Mouse (Mus musculus) granulocyte monocyte progenitor cell, adult 5-6 weeks (primary cell): ENCODE results near the gene Afm. TPM values are rescaled to one million over a fixed set of nuclear protein-coding genes. Genes with fewer than 3 reads are reported as not detected.

ENCODE experiments used
- ATAC-seq: replicated peaks from 2 replicates; pipeline ENCODE4 v1.8.0; 2016; ENCODE audit warnings: mild to moderate bottlenecking, moderate TSS enrichment, inconsistent platforms; ENCODE audit not compliant: poor library complexity, severe bottlenecking
- total RNA-seq, 2 experiments: library from RNA; stranded (forward) in 1 of 2; stranded (reverse) in 1 of 2; fragments of 200-712, 200-1000 nt in 1 of 2; fragments of >200 nt in 1 of 2; fragmentation: Nextera tagmentation in 1 of 2; gene quantifications; 2 replicates each; pipeline ENCODE4 v1.2.3; 2014 to 2017

The Afm gene
- total RNA-seq, 2 experiments from 2014 or later: not detected

DNA sequence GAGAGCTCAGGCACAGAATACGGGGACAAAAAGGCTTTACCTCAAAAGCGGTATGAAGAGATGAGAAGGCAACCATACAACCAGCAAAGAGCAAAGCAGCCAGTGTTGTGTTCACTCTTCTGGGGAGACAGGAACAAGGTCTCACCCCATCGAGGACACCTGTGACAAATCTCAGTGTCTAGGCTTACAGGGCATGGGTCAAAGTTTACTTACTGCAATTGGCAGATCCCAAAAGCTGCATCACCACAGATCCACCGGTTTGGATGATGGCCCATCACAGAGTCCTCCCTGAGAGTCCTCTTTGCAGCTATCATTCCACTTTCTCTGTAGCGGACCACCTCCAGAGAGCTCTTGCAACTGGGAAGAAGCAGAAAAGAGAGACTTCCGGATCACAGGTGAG lies 3.2 kb upstream of the Afm start:
- no peak for ATAC-seq

DNA sequence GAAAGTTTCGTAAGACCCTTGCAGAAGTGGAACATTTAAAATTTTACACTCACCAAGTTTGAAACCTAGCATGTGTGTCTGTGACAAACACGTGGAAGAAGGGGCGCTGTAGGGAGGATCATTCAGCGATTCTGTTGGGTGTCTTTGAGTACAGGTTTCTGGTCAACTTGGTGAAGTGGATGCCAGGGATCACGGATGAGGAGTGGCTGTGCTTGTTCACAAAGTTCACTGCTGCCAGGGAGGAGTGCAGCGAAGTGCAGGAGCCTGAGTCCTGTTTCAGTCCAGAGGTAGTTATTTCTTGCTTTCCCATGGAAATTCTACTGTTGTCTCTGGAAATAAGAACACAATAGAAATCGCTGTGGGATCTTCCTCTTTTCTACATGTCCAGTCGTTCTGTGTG lies 32.5 kb downstream of the Afm start:
- no peak for ATAC-seq

DNA sequence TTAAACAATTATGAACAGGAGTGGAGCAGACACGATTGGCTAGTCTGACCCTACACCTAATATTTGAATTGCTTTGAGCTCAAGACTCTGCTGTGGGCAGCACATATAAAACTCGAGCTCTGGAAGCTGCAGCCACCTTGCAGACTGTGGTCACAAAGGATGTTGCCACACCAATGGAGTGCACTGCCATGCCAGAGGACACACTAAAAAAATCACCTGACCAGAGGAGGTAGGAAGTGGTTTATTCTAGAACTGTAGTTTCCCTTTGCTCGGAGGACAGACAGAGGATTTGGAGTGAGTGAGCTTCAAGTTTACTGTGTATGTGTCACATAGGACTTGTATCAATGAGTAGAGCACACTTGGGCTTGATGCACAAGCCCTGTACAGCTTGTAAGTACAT lies 37.3 kb downstream of the Afm start:
- ATAC-seq: peak; percentile 53

DNA sequence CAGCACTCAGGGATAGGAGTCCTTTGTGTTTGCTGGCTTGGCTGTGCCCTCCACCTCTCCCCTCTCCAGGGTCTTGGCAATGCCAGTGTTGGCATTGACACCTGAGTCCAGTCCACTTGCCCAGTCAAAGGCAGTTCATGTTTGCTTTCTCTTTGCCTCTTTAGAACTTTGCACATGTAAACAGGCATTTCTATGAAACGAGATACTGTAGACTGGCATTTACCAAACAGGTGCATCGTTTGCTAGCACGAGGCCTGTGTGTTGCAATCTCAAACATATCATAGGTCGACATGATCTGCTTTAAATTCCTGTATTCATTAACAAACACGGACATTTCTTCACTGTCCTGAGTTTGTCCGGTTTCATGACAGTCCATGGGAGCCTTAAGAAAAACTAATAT lies 42.0 kb downstream of the Afm start, which contains the start of gene 5830473C10Rik:
5830473C10Rik (plus strand) TSS at position 365 of the 400 bp plus-strand sequence.
- ATAC-seq: no peak

DNA sequence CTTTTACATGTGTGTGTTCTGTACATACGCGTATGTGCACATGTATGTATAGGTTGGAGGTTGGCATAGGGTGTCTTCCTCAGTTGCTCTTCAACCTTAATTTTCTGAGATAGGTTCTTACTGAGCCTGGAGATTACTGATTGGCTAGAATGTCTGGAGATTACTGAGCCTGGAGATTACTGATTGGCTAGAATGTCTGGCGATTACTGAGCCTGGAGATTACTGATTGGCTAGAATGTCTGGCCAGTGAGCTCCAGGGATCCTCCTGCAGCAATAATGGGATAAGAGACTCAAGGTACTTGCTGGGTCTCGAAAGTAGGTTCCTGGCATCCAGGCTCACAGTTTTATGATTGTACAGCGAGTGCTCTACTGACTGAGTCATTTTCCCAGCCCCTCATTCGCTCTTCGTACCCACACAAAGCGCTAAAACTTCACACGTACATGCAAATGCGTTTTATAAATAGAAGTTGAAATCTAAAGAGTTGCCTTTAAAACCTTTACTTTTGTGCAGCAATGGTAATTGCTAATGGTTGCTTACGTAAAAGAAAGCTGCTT lies 43.1 kb downstream of the Afm start:
- ATAC-seq: no peak

DNA sequence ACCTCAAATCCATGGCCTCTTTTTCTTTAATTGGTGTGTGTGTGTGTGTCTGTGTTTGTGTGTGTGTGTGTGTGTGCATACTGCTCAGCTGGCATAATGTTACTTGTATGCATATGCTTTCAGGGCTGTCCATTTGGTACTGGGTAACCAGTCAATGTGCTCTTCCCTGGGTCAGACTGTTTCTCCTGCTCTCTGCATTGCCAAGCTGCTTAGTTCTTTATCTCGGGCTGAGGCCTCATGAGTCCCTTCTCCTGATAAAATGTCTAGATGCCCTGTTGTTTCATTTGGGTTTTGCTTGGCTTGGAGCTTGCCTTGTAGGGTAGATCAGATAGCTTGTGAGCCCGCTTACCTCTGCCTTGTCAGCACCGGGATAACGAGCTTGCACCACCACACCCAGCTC lies 44.1 kb downstream of the Afm start:
- no peak for ATAC-seq

DNA sequence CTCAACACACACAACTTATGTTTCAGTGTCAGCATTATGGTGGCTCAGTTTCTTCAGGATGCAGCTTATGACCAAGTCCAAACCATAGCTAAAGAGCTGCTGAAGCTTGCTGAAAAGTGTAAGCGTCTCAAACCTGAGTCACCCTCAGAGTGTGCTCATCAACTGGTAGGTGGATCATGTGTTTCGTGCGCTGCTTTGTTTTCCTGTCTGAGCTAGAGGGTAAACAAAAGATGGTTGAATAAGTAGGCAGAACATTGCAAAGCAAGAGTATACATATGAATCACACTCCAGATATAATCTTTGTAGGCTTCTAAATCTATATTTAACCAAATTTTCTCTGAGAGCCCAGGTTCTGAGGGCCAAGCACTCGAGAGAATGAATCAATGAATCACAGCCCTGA lies 45.4 kb downstream of the Afm start:
- no peak for ATAC-seq

DNA sequence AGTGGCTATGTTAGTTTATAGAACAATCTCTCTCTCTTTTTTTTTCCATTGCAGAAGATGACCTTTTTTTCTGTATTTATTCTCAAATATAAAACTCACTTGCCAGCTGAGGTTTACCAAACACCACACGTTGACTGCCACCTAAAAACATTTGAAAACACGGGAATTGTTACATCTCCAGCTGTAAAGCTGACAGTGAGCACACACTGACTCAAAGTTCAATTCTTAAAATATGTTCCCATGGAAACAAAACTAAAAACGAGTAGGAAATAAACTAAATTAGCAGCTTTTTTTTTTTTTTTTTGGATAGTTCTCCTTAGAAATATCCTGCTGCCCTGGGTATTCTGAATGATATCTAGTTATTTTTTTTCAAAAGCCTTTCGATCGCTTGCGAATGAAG lies 46.5 kb downstream of the Afm start:
- ATAC-seq: no peak

DNA sequence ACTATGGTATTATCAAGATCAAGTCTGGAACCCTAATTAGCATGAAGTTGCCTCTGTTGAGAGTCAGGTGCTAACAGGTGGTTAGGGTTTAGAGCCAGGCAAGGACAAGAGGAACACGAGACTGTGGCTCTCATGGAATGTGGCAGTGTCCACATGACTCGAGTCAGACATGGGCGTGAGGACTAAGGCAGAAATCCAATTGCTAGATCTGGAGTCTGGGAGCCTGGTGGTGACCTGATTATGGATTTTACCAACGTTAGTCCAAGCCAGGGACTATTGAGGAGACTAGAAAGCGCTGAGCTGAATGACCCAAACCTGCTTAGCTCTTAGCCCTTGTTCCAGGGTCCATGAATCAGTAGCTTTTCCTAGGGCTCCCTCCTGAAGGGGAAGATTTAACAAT lies 49.1 kb downstream of the Afm start:
- ATAC-seq: no peak

DNA sequence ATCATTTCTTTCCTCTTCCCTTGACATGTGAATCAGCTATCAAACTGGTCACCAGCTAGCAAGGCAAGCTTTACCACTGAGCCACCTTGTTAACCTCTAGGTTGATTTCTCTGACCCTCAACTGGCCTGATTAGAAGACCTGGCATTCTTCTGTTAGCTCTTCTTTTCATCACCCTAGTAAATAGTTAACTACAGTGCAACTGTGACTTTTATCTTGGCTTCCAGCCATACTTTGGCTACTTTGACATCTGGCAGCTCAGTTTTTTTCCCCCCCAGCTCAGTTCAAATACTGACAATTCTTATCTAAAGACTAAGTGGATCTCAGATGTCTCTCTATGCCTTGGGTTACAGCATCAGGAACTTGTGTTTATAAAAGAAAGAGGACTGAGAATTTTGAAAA lies 49.6 kb downstream of the Afm start:
- ATAC-seq: no peak

DNA sequence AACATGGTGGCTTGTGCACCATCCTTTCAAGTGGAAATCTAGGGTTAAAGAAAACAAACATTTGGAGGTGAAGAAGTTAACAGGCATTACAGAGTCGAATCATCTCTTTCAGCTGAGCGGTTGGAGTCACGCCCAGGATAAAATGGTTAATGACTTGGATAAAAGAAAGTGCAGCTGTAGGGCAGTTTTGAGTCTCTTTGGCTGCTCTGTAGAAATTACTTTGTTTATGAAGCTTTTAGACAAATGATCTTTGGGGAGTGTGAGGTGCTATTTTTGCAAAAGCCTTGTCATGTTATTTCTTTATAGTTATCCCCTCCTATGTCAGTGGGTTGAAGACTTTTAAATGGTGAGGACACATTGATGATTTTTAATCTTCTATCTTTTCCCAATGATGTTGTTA lies 52.5 kb downstream of the Afm start:
- ATAC-seq: no peak

DNA sequence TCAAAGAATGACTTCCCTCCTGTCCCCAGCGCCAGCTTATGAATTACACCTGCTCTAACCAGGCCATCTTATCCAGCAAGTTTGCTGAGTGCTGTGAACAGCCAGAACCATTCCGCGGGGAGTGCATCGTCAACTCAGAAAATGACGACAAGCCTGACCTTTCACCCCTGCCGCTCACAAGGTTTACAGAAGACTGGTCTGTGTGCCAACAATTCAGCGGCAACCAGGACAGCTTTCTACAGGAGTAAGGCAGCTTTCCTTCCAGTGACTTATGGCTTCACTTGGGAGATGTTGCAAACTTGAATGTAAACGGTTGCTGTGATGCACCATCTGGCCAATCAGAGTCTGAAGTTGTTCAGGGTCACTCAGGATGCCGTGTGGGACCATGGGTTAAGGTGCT lies 59.0 kb downstream of the Afm start:
- ATAC-seq: no peak

DNA sequence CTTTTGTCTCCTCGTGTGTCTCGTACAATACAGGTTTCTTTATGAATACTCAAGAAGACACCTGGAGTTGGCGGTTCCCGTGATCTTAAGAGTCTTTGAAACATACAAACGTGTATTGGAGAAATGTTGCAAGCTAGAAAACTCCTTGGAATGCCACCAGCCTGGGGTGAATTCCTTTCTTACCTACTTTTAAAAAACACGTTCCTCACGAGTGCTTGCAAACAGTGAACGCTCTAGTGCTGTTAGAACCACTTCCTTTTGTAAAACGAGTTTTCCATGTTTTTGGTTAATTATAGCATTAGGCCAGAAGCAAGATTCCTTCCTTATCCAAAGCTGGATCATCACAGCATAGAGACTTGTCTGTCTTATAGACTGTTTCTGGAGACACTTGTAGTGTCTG lies 60.8 kb downstream of the Afm start:
- ATAC-seq: no peak

DNA sequence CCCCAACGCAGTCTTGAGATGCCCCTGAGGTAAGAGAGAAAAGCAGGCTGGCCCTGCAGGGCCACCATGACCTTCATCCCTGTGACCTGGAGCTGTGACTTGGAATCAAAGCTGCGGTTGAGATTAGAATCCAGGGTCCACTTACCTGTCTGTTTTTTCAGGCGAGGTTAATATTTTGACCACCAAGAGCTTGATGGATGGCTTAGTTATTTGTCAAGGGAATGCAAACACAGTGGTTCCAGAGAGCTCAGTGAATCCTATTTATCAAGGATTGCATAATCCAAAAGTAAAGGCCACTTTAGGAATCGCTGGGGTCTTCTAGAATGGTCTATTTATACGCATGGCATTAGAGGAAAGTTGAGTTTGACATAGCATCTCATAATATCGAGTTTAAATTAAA lies 63.4 kb downstream of the Afm start:
- ATAC-seq: no peak

DNA sequence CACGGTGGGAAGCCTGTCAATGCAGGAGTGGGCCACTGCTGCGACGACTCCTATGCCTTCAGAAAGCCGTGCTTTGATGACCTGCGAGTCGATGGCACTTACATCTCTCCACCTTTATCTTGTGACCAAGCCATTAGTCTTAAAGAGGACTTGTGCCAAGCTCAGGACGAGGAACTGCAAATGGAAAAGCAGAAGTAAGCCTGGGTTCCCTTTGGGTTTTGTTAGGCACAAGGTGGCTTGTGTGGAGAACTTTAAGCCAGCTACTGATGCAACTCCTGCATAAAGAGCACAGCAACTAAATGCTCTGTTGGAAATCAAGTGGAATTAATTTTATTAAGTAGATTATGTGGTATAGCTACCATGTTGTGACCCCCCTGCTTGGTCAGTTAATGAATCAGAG lies 66.1 kb downstream of the Afm start:
- peak; percentile 62 for ATAC-seq

DNA sequence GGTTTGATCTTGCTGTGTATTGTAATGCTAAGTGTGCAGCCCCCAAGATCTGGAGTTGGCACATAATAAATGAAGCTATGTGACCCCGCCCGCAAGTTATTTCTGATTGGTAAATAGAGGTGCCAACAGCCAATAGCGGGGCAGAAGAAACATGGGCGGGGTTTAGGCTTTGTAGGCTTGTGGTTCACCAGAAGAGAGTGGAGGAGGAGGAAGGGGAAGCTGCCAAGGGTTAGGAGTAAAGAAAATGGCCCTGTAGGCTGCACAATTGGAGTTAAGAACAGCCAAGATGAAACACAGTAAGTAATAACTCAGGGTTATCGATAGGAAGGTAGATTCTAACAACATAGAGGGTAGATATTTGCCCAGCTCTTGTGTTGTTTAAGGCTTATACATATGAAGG lies 67.8 kb downstream of the Afm start:
- ATAC-seq: peak; percentile 52

DNA sequence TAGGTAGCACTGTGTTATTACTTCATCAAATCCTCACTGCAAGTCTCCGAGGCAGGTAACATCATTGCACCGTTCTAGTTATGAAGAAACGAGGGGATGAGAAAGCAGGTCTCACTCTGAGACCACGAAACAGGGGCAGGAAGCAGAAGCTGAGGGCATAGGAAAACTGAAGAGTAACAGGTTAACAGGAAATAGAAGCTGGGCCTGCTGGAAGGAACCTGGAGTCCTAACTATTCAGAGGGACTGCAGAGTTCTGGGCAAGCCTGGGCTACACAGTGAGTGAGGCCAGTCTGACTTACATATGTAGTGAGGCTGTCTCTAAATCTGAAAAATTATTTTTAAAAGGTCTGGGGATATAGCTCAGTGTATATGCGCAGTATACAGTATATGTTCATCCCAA lies 69.4 kb downstream of the Afm start:
- ATAC-seq: no peak

DNA sequence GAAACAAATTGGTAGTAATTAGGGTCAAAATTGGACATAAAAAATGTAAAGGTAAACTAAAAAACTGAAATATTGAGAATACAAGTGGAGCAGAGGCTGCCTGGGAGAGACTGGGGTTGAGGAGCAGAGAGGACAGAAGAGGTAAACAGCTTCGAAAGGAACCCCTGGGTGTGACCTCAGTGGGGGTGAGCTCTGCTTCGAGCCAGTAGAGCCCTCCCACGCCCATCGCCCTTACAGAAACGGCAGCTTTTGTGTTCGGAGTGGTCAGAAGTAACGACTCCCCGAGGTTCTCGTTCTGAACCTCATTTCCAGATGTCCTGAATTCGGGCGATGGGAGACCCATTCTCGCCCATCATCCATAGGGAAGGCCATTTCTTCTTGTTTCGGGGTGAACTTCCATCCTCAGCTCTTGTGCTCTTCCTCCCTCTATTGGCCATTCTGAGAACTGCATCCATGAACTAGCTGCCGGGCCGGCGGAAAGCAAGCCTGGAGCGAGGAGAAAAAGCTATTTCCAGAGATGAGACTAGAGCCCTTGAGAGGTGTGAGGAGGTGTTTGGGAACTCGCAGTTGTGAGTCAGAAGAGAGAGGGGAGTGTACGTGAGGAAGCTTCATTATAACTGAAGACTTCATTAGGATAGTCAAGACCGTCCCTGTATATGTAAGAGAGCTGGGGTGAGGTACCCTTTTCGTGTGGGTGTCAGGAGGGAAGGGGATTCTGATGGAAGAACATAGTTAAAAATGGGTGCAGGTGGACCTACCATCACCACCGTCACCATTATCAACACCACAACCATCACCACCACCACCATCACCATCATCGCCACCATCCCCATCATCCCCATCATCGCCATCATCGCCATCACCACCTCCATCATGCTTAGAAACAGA lies 70.2 kb downstream of the Afm start:
- ATAC-seq: peak; percentile 80

DNA sequence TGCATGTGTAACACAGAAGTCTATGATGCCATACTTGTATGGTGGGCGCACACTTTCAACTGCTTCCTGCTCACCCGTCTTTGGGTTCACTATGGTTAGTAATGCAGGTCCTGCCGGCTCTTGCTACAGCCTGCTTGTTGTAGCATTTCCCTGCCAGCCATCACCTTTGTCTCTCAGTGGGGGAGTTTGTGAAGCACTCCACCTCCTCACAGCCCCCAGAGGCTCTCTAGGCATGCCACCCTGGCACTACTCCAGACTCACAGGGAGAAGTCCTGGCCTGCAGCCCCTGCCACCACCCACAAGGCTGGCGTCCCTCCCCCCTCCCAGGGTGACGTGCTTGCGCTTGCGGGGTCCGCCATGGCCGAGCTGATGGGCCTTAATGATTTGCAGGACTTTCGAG lies 71.9 kb downstream of the Afm start:
- no peak for ATAC-seq

DNA sequence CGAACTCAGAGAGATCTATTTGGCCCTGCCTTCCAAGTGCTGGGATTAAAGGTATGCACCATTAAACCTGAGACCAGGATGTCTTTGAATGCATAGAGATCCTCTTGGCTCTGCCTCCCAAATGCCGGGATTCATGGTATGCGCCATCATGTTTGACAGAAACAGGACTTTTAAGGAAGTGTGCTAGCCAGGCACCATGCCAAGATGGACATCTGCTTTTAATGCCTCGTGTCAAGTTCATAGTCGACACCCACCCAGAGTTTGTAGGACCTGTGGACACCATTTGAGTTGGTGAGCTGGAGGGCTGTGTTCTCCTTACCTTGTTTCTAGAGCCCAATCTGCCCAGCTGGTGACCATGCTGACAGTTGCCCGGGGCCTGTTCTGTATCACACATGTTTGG lies 73.2 kb downstream of the Afm start:
- 0 out of 2 replicates have a peak, but pooled peaks have one; percentile 6 for ATAC-seq

DNA sequence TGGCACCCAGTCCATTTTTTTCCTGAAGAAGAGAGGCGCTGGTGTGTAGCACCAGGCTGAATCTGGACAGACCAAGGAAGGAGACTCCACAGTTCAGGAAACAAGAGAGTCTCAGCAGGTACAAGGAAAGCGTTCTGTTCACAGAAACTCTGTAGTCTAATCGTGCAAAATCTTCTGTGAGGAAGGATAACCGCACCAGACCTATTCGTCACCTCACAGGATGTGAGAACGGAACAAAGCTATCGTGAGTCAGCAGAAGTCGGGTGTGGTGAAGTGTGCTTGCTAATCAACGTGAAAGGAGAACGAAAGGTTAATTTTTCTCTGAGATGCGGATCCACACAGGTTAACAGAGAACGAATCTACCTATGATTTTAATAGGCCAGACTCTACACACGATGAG lies 76.2 kb downstream of the Afm start:
- ATAC-seq: peak; percentile 89

DNA sequence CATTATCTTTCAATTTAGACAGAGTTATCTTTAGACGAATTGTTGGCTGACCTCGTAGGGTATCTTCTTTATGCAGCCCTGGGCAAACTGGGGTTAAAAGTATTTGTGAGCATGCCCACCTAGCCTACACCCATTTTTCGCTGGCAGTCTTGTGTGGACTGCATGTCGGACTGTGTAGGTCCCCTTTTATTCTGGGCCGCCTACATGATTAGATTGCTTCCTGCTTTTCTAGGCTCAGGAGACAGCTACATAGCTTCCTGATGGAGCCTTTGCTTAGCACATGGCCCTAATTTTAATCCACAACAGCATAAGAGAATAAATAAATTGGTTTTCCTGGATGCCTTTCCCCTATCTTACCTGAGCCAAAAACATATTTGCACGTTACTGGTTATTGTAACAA lies 77.4 kb downstream of the Afm start:
- no peak for ATAC-seq
